Mouse (Mus musculus): ENCODE measurements at regions not wholly inside any gene's neighbourhood (a gene's known extent, or its start where the extent isn't known, plus 50 kb on each side); places are given as distances from the start of the nearest gene placed in this dataset.

- in situ Hi-C loops (cut with MboI, MseI): no loop called here
These were observed 268.5 kb downstream of the AW209491 start for GRCm38 (mm10) chr13:14898495-14898894.

DNA sequence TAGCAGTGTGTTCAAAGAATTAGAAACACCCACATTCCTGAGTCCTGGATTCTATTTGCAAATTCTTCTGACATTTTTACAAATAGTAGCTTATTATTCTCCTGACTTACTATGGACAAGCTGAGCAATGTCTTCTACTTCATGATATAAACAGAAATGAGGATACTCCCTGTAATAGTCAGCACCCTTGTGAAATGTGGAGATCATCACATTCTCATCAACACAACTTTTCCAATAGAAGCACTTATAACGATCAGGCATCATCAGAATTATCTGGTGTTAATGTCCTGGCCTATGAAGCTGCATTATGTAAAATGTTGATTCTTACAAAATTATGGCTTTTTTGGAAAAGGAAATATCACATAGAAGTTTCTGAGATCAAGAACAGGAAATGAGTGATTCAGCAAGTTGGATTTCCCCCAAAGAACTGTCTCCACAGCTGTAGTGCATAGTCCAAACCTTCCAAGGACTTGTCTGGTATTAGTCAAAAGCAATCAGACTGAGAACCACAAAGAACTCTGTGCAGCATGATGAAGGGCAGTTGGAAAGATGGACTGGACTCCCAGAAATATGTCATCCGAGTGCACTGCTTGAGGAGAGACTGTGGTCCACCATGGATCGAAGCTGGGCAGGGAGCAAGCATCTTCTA lies 300.3 kb downstream of the AW209491 start:
- in situ Hi-C loops (cut with MboI, MseI): no loop called here

DNA sequence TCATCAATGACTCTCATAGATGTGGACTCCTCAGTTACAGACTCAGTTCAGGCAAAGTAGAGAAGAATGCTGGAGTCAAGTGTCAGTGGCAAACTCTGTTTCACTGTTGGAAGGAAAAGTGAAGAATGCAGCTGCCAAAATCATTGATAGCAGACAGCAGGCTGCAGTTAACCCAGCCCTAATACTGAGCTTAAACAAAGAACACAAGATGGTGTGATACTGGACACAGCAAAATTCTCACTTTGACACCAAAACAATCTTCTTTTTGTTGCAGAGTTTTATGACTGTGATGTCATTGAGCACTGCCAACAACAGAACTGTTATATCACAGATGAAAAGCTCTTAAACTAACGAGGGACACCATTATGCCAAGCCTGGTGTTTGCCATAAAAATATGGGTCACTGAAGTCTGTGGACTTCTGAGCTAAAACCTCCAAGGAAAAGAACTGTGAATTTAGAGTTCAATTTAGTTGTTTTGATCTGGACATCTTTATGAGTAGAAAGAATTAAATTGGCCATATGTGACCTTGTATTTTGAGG lies 336.3 kb downstream of the AW209491 start:
- in situ Hi-C loops (cut with MboI, MseI): no loop called here

DNA sequence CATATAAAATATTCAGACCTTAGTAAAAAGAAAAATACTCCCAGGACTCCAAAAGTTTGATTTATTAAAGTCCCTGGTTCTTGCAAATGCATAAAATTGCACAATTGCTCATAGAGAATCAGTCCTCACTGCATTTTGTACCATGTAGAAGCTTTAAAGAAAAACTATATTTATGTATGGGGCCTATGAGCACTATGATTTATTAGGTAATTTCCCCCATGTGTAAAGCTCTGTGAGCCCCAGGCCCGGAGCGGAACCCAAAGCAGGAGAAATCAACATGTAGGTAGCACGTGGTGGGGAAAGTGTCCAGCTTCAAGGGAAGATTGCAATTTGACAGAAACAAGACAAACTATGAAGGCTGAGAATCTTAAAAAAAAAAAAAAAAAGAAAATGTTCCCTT lies 372.7 kb downstream of the AW209491 start:
- in situ Hi-C loops (cut with MboI, MseI): no loop called here

GRCm38 (mm10) chr13:15011638-15012037 lies 381.7 kb downstream of the AW209491 start:
- in situ Hi-C loops (cut with MboI, MseI): no loop called here

- in situ Hi-C loops (cut with MboI, MseI): no loop called here
These were observed 389.1 kb downstream of the AW209491 start for GRCm38 (mm10) chr13:15018811-15019745.

GRCm38 (mm10) chr13:15026601-15027000 lies 396.6 kb downstream of the AW209491 start:
- in situ Hi-C loops (cut with MboI, MseI): no loop called here

DNA sequence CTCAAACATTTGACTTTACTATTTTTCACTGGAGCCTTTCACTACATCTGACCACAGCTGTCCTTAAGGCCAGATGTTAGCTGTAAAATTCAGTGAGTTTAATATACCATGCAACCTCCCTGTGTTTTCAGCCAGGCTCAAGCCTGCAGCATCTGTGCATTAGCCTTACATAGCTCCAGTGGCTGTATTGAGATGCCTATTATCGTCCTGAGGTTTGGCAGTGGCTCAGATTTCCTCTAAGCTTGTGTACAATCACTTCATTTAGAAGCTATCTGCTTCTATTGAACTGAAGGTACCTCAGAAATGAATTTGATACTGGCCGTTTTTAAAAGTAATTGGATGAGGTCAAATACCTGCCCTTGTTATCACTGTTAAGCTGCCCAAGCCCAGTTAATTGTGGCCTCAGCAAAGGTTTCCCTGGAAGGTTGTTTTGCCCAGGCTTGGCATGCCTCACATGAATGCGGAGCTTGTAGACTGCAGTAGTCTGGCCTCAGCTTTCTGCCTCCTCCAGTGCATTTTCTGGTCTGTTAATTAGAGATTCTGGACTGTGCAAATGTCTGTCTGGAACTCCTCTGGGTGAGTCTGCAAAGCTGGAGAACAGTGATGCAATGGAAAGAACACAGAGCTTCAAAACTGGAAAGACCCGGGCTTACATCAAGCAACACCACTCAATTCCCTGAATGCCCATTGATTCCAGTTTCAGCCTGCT lies 410.2 kb upstream of the Gli3 start:
- in situ Hi-C loops (cut with MboI, MseI): no loop called here

GRCm38 (mm10) chr13:15054705-15055104 lies 408.3 kb upstream of the Gli3 start:
- in situ Hi-C loops (cut with MboI, MseI): no loop called here

GRCm38 (mm10) chr13:15078635-15079094 lies 384.4 kb upstream of the Gli3 start:
- in situ Hi-C loops (cut with MboI, MseI): no loop called here

GRCm38 (mm10) chr13:15079148-15079547 lies 383.9 kb upstream of the Gli3 start:
- in situ Hi-C loops (cut with MboI, MseI): no loop called here

DNA sequence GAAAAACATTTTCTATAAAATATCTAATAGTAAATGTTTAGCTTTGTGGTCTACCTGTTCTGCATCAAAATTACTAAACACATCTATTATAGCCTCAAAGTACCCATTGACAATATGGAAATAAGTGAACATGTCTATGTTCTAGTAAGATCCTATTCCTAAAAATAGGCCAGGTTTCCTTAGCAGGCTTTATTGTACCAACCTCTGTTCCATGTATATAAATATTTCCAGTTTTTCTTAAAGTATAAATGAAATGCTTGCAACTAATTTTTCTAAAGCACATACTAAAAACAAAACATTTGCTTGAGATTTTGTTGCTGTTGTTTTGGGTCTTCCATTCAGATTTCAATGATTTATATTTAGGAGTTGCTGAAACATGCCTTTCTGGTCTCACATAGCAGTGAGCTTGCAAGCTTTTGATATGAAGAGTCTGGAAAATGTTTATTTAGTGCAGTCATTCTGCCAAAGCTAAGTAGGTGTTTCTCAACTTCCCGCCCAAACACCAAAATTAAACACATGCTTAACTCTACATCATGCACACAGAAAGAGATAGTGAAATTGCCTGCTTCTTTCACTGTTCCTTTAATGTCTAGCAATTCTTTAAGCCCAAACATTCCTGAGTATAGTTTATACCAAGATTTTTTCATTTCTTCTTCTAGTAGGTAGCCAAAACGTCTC lies 380.6 kb upstream of the Gli3 start:
- in situ Hi-C loops (cut with MboI, MseI): no loop called here

- in situ Hi-C loops (cut with MboI, MseI): loop anchor here (5.0 kb wide), 1 partner anchor 73 kb away; no protein-coding TSS in a partner anchor
These were observed 368.2 kb upstream of the Gli3 start for GRCm38 (mm10) chr13:15094836-15095235.

- in situ Hi-C loops (cut with MboI, MseI): no loop called here
These were observed 355.2 kb upstream of the Gli3 start for GRCm38 (mm10) chr13:15107753-15108305.

GRCm38 (mm10) chr13:15113383-15113782 lies 349.7 kb upstream of the Gli3 start:
- in situ Hi-C loops (cut with MboI, MseI): no loop called here

GRCm38 (mm10) chr13:15130249-15130648 lies 332.8 kb upstream of the Gli3 start:
- in situ Hi-C loops (cut with MboI, MseI): no loop called here

DNA sequence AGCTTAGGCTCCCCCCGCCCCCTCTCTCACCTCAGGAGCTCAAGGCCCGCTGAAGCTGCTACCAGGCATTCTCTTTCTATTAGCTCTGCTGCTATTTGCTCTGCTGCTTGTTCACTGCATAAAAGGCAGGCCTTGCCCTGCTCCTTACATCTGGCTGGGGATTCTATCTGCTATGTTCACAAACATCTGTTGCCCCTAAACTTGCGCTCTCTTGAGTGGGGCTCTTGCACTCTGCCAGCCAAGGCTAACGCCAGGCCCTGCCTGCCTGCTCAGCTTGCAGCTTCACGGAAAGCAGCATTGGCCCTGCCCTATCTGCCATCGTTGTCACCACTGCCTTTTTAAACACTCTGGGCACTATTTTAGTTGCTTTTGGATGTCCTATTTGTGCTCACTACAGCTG lies 316.9 kb upstream of the Gli3 start:
- in situ Hi-C loops (cut with MboI, MseI): no loop called here

DNA sequence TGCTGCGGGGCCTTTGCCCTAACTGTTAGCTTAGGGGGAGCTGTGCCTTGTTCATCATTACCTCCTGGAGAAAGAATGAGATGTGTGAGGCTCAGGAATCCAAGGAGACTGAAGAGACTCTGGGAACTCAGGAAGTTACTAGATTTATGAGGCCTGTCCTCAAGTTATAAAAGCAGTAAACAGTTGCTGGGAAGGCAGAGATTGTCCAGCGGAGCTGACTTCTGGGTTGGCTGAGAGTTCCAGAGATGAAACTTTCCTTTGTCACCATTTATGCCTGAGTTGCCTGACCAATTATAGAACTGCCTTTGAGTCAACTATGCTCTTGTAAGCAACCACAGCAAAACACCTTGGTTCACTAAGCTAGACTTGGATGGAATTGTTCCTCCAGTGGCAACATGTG lies 282.1 kb upstream of the Gli3 start:
- in situ Hi-C loops (cut with MboI, MseI): no loop called here

DNA sequence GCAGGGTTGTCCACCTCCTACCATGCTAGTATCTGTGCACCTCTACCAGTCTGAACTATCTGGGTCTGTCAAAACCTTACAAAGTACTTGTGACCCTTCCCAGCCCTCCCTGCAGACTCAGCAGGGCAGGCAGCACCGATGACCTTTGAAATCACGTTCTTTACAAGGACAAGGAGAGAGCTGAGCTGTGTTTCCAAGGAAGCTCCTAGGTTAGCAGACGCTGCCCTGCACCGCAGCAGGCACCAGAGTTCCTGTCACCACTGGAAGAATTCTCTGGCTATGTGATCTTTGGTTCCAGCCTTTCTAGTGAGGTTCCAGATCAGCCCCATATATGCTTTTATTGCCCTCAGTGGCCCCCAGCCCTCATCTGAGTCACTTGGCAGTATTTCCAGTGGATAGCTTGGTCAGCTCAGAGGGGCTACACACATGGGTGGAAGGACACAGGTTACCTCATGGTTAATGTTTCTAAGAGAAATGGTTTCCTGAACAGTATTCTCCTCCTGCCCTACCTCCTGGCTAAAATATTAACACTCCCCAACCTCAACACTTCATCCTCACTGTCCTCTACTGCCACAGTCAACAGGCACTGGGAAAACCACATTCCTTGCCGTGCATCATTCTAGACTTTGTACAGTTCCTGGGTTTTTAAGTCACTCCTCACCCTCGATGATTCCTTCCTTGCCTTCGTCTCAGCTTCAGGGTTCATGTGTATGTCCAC lies 251.2 kb upstream of the Gli3 start:
- in situ Hi-C loops (cut with MboI, MseI): no loop called here

DNA sequence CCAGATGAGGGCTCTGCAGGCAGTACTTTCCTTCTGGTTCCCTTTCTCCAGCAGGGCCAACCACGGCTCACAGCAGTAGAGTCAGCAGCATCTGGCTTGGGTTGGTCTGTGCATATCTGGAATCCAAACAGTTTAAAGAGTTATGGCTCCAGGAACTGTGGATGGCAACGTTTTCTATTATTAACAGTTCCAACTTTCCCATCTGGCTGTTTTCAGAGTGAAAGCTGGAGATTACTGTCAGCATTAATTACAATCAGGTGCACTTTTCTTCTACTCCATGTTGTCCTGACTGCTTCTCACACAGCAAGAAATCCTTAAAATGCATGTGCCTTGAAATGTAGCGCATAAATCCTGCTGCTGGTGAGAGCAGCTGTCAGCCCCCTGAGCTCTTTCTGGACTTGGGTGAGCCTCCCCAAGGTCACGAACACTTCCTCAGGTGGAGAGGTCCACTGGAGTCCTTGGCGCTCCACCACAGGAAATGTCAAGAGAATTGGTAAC lies 250.6 kb upstream of the Gli3 start:
- in situ Hi-C loops (cut with MboI, MseI): no loop called here
